Mouse (Mus musculus) erythroblast, embryonic 14.5 days (primary cell): ENCODE data around the gene Snd1.

Experiments
- GATA1 ChIP-seq: IDR thresholded peaks from 2 replicates; pipeline ENCODE4 v1.6.1; 2012; ENCODE audit warnings: low read length, inconsistent platforms, mixed read lengths
- TAL1 ChIP-seq: IDR thresholded peaks from 3 replicates; pipeline ENCODE4 v1.6.1; 2012; ENCODE audit warnings: low read length, inconsistent platforms, mixed read lengths

DNA sequence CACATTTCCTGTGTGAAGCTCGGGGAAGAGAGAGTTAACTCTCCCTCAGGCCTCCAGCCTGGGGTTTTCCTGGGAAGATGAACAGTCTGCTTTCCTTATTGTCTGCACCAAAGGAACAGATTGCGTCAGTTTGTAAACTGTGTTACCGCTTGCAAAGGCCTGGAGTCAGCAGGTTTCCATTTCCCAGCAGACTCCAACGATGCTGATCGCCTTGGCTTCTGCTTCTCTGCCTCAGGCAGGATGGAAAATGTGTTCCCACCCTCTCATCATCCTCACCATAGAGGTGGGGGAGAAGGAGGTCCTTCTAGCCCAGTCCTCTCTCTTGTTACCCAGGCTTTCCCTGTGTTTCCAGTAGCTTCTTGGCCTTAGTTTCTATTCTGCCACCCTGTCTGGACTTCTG lies 389.7 kb downstream of the Snd1 start:
- TF ChIP-seq TAL1 (no peak), GATA1 (no peak)
